Mouse (Mus musculus) induced T-regulatory cell, adult 2 months (primary cell): ENCODE results near the gene Chst8.
A peak's percentile ranks its signal among the peaks of the same experiment; 100 is the strongest.

ENCODE experiments used
- DNase-seq: peaks from one replicate; pipeline ENCODE4 v3.0.0-alpha.2; 2012; ENCODE audit warnings: low read depth

Chst8 gene

DNA sequence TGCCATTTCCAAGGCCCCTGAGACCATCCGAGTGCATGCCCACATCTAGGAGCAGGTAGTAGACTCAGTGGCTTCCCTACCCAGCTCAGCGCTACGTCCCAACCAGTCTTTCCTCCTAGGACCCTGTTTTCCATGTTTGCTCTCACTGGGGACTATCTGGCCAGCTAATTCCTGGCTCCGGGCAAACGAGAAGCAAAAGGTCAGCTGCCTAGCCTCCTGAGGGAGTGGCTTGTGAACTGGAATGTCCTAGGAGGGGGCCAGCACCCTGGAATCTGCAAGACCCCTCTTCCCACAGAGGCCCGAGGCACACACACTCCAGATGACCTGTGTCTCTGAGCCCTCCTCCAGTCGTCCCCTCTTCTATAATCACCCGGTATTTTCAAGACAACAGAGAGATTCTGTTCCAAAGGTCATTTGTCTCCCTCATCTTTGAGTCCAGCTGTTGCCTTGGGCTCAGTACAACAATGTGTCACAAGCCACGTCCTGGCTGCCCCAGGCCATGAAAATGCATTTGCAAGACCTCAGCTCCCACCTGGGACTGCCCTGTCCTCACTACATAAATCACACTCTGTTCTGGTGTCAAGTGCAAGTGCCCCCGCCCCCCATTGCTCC, 60.3 kb downstream of the Chst8 start:
- DNase-seq, result no peak

DNA sequence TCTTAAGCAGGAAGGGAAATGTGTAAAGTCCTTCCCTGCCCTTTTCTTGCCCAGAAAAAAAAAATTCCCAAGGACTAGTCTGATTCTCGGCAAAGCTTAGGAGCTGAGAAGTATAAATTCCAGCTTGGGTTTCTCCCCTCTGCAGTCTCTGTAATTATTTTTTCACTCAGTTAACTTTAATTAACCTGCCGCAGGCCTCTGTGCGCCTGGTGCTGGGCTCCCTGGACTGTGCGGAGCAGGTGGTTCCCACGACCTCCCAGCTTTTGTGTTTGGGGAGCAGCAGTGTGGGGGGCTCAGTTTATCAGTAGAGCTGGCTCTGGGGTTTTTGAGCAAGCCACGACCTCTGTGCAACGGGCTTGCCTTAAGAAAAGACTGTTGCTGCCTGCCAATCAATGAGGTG, 62.2 kb downstream of the Chst8 start:
- no peak for DNase-seq

DNA sequence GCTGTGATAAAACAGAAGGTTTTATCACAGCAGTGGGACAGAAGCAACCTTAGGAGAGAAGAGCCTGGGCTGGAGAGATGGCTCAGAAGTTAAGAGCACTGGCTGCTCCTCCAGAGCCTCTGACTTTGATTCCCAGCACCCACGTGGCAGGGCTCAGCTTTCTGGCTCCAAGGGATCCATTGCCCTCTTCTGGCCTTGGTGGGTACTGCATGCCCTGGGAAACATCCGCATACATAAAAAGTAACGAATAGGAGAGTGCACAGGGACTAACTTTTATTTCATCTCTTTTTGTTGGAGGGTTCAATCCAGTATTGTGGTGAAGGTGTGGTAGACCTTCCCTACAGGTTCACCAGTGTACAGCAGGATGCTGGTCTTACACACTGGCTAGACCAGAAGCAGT, 62.8 kb downstream of the Chst8 start:
- peak; percentile 7 for DNase-seq

DNA sequence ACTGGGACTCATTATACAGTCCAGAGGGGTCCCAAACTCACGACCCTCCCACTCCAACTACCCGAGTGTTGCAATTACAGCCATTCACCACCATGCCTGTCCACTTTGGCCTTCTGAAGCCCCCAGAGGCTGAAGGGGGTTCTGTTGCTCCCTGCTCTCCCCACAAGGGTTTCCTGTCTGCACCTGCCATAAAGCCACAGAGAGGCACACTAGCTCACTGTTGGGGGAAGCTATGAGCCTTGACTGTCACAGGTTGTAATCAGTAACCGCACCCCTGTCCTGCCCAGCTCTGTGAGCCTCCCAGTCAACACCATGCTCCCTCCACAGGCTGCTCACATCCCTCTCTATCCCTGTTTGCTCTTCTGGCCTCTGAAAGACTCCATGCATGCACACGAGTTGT, 64.0 kb downstream of the Chst8 start:
- DNase-seq, result no peak

DNA sequence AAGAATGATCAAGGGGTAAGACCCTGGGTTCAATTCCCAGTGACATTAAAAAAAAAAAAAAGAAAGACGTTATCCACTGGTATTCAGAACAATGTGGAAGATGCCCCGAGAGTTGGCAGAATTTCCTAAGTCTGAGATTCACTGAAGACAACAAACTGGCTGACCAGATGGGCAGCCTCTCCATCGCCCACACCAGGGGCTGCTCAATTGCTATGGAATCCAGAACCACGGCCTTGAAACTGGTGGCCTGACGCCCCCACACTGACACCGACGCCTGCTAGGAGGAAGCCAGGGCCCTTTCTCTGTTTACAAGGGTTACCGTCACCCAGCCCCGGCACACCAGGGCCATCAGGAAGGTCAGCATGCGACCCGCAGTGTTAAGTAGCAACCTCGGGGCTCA, 64.8 kb downstream of the Chst8 start:
- DNase-seq, result no peak

DNA sequence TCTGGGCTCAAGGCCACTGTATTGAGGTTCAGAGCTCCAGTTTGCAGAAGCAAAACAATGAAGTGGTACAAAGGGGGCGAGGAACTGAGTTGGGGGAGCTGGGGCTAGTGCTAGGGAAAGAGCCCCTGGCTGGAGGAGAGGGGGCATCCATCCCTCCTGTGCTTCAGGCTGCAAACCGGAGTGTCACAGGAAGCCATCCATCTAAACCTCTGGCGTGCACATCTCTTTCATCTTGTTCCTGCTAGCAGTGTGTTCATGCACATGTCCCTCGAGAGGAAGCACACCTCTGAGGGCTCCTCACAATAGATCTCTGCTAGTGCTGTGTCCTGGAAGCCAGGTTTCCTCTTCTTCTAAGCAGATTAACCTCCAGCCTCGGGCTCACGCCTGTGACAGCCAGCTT, 65.9 kb downstream of the Chst8 start:
- no peak for DNase-seq

DNA sequence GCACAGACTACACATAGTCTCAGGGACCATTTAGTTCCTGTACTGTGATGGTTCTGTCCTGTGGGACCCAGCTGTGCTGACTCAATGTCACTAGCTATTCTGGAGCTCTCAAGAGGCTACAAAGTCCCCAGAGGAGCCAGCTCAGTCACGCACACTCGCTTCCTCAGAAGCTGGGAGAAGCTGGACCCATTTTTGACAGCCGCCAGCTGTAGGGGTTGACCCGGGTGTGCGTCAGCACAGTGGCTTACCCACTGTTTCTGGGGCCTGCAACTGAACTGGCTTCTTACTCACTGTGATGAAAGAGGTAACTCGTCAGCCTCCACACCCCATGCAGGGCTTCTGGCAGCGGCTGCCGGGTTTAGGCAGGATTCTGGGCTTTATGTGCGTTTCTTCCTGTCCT, 66.3 kb downstream of the Chst8 start:
- no peak for DNase-seq

DNA sequence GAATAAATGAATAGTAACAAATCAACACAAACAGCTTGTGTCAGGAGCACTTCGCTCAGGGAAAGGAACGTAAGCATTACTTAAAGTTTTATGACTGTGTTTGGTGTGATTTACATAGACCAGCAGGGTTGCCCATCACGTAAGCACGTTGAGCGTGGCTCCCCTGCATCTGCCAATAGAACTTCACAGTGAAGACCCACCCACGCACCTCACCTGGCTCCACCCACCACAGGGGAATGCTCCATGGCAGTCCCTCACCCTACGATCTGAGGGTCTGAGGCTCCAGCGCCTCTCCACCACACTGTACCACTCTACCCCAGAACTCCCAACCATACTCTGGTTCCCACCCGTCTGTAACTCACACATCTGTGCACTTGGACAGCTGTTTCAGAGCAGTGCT, 67.1 kb downstream of the Chst8 start:
- no peak for DNase-seq

DNA sequence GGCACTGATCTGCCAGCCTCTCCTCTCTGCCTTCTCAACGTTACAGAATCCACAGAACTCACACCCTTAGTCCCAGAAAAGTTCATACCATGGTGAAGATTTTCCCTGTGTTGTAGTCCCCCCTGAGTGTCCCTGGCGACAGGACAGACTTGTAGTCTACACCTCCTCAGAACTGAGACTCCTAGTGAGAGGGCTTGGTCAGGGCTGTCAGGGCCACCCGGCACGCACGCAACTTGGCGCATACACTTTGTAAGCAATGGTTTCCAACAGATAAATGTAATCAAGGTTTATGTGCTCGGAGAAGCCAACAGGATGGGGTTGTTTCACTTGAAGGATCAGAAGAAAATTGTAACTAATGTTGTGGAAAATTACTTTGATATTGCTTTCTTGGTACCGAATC, 67.5 kb downstream of the Chst8 start:
- no peak for DNase-seq

DNA sequence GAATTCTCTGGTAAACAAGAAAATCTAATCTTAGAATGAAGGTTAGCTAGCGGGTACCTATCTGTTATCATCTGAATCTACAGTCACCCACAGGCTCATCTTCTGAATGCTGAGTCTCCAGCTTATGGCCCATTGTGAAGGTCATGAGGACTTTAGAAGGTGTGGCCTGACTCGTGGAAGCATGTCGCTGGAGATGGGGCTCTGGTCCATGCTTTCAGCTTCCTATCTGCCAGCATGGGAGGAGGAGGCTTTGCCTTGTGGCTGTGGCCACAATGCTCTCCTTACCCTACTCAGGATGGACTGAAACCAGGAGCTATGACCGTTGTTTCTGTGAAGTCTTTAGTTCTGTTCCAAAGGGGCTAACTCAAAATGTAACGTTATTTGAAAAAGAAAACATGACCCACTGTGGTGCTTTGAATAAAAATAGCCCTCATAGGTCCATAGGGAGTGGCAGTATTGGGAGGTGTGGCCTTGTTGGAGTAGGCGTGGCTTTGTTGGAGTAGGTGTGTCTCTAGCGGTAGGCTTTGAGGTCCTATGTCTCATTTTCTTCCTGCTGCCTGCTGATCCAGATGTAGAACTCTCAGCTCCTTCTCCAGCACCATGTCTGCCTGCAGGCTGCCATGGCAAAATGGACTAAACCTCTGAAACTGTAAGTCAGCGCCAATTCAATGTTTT, 69.0 kb downstream of the Chst8 start:
- no peak for DNase-seq

DNA sequence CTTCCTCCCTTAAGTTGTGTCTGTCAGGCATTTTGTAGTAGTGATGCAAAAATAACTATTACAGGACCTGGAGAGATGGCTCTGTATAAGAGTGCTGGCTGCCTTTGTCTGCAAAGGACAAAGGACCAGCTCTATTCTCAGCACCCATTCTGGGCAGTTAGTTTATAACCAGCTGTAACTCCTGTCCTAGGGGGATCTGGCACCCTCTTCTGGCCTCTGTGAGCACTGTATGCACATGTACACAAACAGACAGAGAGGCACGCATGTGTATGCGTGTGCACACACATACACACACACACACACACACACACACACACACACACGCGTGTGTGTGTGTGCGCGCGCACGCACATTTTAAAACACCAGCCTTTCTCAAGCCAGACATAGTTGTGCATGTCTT, 73.1 kb downstream of the Chst8 start:
- no peak for DNase-seq

DNA sequence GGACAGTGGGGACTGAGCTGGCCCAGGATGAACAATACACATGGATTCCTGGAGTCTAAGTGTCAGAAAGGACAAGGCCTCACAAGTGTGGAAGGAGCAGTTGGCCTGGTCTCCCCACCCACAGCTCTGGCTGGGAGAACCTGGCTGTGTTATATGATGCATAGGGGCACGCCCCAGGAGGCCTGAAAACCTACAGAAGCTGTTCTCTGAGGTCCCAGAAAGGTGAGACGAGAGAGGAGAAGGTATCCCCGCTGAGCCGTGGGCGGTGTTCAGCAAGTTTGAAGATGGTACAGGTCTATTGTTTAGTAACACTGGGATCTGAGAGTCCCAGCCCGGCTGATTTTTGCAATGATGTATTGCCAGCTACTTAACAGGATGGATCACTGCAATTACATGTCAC, 75.3 kb downstream of the Chst8 start:
- DNase-seq, result no peak

DNA sequence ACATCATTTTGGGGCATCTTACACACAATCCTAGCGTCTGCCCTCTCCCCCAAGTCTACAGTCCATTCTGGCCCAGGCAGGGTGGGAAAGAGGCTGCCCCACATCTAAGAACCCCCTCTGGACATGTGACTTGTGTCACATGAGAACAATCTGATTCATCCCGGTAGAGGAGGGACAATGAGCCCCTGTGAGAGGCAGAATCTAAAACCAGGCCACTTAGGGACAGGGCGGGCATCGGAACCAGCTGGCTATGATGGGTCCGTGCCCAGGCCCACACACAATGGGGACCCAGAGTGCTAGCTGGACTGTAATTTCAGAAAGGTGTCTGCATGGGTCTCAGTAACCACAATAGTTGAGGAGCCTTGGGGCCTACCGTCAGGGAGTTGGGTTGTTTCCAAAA, 78.2 kb downstream of the Chst8 start:
- no peak for DNase-seq

DNA sequence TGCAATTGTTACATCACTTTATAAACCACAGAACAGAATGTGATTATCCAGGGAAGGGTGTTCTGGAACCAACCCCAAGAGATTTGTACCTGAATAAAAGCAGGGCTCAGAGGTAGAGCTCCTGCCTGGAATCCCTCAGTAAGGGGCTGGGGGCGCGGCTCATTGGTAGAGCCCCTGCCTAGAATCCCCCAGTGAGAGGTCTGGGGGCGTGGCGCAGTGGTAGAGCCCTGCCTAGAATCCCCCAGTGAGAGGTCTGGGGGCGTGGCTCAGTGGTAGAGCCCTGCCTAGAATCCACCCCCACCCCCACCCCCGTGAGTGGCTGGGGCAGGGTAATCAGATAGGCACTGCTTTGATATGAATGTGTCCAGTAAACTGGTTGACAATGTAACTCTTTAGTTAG, 83.6 kb downstream of the Chst8 start:
- DNase-seq, result no peak

DNA sequence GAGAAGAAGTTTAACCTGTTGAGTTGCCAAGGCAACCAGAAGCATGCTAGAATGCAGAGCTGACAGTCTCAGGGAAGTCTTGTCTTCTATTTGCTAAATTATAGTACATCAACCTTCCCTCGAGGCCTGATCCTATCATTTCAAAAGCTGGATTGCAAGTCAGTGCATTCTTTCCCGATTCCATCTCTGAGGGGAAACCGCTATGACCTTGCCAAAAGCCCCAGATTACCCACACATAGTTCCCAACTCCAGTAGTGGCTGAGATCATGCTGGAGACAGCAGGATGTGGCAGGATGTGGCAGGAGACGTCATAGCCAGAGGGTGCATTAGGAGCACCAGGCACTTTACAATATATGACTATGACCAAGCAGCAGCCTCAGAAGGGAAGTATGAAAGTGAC, 87.3 kb downstream of the Chst8 start:
- DNase-seq, result no peak

DNA sequence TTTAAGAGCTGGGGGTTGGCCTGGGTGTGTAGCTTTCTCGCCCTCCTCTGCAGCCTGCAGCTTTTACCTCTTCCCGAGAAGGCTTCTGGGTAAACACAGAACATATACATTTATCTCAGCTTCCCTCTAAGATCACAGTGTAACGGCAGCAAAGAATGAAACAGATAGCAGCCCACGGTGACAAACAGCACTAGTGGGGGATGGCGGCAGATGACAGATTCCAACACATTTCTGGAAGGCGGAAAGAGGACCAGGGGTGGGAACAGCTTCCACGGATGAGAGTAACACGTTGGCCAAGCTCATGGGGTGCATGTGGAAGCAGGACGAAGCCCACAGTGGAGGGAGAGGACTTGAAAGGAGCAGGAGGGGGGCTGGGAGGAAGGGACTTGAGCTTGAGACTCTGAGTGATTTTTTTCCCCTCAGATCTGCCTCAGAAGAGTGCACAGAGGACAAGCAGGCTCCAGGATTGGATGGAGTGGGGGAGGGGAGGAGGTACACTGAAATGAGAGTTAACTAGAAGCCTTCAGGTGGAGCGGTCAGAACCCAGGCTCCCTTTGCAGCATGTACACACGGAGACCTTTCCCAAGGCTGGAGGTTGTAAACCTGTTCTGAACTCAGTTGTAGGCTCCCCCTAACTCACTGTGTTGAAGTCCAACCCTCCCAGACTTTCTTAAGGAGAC, 89.8 kb downstream of the Chst8 start:
- DNase-seq, result no peak

DNA sequence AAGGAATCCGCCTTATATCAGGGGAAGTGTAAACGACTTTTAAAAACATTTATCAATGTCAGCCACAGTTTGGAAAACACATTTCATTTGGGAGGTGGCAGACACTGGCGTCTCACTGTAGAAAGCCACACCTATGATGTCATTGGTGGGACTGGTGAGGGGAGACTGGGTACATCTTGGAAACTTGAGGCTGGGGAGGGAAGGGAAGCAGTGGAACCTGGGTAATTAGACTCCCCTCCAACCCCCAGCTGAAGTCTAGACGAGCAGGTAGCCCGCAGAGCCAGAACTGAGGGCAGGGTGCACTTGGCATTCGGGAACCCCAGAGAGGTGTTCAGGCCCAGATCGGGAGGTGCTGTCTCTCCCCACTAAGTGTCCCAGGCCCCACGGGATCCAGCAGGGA, 90.4 kb downstream of the Chst8 start:
- no peak for DNase-seq

DNA sequence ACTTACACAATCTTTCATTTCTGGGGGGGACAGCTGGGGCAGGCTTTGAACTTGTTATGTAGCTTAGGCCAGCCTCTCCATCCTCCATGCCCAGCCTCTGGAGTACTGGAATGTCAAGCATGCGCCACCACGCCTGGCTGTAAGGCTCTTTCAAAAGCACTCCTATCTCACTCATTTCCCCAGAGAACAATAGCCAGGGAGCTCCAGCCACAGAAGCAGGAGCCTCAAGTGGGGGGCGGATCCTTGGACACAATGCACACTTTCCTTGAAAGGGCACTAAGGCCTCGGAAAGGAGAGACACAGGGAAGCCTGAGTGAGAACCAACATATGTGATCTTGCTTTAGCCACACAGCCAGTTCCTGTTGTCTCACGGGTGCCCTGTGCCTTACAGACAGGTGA, 90.9 kb downstream of the Chst8 start:
- DNase-seq, result no peak

DNA sequence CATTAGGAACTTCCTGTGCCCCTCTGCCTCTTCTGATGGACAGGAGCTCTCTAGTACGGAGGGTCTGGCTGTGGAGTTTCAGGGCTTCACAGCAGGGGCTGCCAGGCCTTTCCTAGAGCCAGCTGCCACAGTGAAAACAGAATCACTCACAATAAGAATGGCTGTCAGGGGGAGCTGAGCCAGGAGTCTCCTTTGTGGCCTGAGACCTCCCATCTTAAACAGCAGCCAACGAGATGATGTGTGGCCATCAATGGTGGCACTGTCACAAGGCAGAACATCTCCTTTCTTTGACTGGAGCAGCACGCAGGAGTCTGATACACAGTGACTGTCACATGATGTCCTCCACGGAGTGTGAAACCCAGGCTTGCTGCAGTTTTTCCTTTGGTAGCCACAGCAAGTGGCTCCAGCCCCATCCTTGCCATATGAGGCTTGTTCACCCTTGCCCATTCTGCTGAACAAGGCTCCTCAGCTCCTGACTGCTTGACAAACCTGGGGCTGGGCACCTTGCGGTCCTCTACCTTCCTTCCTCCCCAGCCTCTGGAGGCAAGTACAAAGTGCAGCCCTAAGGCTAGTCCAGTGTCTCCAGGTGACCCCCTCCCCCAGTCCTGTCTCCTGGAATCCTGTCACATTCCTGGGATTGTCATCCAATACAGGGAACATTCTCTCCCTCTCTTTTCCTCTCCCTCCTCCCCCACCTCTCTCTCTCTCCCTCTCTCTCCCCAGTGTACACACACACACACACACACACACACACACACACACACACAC, 91.4 kb downstream of the Chst8 start:
- no peak for DNase-seq

DNA sequence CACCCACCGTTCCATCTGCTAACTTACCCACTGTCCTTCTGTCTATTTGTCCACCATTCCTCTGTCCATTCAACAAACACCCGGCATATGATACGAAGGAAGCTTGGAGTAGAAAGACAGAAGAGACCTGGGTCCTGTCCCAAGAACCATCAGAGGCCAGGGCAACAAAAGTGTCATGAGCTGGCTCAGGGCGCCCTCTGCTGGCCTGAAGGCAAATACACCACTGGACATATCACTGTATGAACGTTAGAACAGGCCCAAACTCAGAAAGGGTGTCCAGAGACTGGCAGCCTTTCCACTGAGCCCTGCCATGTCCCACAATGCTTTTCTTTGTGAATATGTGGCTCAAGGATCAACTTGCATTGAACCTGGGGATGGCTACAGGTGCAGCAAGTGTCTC, 92.9 kb downstream of the Chst8 start:
- peak; percentile 34 for DNase-seq

DNA sequence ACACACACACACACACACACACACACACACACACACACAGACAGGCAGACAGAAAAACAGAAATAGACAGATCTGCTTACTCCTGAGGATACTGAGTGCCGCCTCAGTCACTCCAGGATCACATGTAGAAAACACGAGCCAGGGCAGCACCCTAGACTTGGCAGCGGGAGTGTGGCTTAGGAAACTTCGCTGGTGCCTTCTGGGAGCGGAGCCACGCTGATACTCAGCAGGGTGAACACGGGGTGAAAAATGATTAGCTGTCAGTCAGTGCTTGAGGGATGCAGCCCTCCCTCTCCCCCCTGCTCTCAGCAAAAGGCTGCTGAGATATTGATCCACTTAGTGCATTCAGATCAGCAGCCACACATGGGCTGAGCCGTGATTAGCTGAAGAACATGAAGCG, 93.9 kb downstream of the Chst8 start:
- no peak for DNase-seq

DNA sequence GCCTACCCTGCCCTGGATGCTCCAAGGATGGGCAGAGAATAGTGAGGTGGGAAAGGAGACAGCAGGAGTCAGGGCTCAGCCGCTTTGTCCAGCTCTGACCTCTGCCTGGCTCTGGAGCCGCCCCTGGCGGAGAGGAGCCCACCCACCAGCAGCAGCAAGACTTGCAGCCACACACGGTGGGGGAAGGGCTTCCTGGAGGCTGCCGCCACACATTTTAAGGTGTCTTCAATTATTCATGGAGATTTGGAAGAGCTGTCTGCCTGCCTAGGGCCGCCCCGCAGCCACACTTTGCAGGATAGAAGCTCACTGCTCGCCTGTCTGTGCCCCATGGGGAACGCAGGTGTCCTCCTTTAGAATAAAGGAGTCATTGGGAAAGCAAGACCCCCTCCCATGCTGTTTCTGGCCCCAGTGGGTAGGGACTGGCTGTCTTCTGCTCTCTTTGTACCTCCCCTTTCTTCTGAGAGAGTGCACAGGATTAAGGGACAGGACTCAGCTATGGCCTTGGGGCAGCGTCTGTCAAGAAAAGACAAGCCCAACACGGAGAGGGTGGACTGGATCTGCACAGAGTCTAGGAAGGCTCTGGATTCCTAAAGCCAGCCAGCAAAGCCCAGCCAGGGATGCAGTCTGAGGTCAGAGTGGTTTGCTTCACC, 95.2 kb downstream of the Chst8 start:
- DNase-seq, result no peak
